Mouse (Mus musculus) urinary bladder, postnatal 4 days (tissue): ENCODE measurements around the gene Gnaq.

ENCODE experiments used
- DNase-seq, 2 experiments: peaks; one replicate each; pipeline ENCODE4 v3.0.0; 2021 to 2022; ENCODE audit warnings: low spot score in 2 of 2

The Gnaq gene

DNA sequence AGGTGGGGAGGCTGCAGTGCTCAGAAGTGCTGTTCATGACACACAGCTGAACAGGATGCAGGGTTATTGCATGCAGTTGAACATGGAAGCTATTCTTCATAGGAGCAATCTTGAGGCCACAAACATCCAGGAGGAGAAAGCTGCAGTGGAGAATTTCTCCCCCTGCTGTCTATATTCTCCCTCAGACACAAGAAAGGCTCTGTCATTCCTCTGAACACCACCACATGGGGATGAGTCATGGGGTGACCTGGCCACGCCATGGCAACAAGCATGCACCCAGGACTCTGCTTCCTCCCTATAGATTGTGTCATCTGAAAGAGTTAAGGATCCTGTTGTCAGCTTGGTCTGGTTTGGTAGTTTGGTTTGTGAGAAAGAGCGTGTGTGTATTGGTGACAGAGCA is 239.0 kb downstream of the Gnaq start:
- DNase-seq = no peak

DNA sequence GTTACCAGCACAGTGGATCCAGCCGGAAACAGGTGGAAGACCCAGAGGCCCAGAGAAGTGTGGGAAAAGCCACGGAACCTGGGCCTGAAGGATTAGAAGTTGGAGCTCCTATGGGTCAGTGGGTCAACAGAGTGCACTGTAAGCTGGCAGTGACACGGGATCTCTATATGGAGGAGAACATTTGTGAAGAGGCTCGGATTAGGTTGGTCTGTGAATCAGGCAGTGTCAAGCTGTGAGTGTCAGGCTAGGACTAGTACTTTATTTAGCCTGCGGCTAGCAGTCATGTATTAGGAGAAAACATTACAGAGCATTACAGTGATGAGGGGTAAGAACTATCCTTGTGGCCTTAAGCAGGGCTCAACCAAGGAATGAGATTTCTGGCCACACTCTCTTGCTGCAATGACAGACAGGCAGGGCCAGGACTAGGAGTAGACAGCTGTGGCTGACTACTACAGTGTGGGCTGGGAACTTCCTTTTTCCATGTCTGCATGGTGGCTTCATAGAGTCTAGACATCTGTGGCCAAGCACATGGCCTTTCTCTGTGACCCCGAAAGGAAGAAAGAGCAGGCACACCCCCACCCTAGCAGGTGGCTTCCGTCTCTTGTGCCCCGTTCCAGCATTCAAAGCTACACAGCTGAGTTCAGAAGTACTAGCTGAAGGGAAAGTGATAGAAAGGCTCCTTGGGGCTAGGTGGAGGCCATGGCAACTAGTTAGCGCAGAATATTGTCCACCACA is 240.3 kb downstream of the Gnaq start:
- no peak for DNase-seq

DNA sequence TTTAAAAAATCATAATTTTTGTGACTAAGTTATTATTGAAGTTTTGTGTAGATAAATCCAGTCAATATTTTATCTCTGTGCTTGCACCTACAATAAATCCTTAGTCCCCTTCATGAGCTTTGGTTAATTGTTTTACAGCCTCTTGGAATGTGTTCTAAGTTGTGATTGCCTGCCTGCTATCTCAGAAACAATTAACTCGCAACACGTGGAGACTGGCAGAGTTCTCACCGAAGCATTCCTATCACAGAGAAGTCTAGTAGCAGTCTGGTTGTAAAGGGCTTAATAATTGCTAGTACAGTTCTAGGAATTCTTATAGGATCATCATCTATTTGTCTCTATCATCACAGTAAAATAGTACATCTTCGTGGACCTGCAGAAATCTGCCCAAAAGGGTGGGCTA is 243.2 kb downstream of the Gnaq start:
- DNase-seq = no peak

DNA sequence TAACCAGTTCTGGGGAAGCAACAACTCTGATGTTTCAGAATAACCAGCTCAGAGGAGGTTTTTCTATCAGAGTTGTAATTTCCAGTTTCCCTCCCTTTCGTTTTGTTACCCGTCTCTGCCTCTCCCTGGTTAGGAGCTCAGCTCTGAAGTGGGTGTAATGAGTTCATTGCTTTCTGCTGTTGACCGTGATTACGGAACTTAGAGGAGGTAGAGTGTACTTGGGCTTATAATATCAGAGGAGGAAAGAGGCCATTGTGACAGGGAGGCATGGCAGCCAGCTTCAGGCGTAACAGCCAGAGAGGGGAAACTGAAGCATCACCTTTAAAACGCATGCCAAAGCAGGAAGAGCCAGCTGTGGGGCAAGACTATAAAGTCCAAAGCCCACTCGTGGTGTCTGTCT is 245.9 kb downstream of the Gnaq start:
- no peak for DNase-seq

DNA sequence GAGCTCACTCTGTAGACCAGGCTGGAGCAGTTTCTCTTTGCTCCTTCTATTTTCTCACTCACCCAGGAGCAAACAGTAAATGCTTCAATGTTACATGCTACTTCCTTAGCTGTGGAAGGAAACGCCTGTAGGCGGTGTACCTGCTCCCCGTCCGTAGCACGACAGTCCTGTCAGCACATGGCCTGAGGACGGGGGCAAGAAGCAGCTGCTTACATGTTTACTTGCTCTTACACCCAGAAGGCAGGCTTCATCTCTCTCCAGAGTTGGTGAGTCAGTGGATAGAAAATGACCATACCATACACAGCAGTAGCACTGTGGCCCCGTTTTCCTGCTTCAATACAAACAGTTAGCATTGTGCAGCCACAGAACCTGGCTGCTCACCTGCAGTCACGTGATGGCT is 247.1 kb downstream of the Gnaq start:
- DNase-seq = no peak

DNA sequence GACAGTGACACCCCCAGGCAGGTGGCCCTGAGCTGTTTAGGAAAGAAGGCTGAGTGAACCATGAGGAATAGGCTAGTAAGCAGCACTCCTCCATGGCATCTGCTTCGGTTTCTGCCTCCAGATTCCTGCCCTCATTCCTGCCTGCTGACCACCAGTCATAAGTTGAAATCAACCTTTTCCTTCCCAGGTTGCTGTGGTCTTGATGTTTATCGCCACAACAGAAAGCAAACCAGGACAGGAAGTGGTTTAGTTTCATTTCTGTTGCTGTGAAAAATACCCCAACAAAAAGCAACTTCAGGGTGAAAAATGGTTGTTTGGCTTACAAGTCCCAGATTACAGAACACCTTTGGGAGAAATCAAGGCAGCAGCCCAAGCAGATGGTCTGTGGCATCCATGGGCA is 249.8 kb downstream of the Gnaq start:
- no peak for DNase-seq

DNA sequence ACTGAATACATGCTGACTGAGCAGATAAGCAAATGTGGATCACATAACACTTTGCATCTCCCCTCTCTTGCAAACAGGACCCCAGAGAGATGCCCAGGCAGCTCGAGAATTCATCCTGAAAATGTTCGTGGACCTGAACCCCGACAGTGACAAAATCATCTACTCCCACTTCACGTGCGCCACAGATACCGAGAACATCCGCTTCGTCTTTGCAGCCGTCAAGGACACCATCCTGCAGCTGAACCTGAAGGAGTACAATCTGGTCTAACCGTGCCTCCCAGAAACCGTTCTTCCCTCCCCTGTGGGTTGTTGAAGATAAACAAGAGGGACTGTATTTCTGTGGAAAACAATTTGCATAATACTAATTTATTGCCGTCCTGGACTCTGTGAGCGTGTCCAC is 250.5 kb downstream of the Gnaq start:
- no peak for DNase-seq

DNA sequence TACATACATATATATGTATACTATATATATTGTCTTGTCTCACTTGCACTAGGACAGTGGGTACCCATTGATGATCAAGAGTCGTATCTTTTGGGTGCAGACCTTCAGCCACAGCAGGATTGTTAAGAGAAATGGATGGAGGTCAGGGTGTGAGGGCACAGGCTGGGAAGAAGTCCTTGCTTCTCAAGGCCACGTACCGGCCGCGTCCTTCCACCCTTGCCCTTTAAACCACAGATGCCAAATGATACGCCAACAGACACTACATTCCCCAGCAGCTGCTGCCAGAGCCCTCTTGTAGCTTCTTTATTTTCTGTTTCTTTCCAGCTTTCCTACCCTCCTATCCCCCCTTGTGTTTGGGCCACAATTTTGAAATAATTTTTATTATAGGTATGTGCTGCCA is 251.5 kb downstream of the Gnaq start:
- DNase-seq = no peak

DNA sequence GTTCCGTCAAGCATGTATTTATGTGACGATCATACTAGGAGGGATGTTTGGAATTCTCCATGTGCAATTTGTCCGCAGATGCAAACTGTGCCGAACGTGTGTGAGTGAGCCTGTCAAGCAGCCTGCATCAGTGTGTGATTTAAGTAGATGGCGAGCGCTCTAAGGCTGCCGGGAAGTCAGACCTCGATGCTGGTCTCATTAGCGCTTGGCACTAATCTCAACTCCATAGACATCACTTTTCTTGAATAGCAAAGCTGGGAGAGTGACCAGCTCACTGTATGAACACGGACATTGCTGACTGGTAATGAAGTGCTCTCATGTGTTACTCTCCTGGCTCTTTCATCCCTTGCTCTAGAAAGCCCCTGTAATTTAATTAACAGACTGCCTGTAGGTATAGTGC is 252.3 kb downstream of the Gnaq start:
- DNase-seq = no peak

DNA sequence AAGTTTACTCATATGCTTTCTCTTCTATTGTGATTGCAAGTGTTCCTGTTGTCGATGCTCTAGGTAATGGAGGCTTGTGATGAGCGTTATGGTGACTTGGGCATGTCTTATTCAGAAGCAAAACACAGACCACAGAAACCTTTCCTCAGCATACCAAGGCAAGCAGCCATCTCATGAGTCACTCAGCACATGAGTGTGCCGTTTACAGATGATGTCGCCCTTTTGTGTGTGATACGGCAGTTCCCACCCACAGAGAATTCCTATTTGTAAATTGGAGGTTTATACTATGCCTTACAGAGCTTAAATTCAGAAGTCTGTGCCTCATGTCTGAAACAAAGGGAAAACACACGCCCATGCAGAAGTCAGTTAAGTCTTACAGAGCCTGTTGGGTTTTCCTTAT is 253.9 kb downstream of the Gnaq start:
- no peak for DNase-seq

DNA sequence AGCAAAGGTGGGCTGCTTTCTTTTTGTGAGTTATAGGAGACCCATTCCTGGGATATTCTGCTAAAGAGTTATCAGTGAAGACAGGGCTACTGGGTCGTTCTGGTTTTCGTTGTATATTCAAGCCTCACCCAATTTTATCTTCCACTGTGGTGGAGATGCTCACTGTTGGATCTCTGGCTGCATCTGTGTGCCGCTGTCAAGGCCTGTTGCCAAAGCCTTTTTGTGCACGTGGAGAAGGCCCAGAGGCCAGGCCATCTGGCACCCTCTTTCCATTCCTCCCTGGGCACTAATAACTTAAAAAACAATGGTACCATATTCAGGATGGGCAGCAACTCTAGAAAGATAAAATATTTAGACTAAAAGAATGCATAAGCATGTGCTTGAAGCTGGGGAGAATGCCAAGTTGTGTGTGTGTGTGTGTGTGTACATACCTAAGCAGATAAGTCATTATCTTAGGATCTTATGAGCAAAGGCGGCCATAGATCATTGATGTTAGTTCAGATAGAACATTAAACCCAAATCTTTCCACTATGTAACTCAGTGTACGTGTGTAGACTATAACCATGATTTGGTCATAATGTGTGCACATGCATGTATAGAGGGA is 257.7 kb downstream of the Gnaq start:
- DNase-seq = no peak

DNA sequence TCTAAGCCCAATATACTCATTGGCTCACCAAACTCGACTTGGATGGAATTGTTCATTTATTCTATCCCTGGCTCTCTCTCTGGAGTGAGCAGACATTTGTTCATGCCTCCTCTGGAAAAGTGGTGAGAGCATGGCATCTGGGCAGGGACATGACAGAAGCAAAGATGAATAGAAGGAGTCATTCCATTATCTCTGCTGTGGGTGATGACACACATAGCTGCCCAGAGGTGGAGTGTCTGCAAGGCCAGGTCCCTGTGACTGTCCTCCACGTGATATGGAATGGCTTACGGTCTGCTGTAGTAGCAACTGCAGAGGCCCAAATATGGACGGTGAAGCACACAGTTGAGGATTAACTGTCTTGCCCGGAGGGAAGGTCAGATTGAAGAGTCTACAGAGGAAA is 261.8 kb downstream of the Gnaq start:
- no peak for DNase-seq

DNA sequence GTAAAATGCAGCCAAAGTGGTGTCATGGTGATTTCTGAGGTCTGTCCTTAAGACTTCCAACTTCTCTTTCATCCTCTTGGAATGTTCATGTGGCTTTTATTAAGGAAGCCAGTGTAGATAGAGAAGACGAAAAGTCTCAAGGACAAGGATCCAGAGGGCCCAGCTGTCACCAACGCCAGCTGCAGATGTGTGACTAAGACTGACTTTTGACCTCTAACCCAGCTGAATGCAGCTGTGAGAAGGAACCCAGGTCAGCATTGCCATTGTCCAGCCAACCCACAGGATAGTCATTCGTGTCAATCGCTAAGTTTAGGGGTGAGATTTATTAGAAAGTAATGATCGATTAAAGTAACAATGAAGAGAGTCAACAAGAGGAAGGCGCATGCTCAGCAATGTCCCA is 270.5 kb downstream of the Gnaq start:
- no peak for DNase-seq

DNA sequence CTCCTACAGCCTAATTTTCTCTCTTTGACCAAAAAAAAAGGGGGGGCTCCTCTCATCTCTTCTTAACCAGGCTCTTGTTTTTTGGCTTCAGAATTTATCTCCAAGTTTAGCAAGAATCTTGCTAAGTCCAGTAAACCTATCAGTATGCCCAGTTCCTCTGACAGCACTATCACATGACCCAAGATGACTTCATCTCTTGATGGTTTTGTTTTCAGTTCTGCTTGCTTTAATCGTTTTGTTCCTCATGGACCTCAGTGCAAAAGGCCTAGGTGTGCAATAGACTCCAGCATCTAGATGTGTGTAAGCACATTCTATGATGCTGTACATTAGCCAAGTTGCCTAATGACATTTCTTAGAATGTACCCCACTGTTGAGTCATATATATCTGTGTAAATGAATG is 275.1 kb downstream of the Gnaq start:
- DNase-seq = no peak

DNA sequence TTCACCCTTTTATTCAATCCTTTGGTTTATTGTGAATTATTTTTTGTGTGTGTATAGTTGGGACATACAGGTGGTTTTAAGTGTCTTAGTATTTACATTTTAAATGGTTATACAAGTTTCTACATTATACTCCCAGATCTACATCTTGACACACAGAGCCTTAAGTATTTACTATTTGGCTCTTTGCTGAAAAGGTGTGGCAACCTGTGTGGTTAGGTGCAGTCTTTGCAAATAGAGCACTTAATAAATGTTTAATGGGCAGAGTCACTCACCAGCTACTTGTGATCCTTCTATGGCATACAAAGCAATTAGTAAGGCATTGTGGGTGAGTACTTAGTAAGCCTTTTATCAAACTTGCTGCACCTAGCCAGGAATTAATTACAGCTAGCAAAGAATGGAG is 278.7 kb downstream of the Gnaq start:
- DNase-seq = no peak

DNA sequence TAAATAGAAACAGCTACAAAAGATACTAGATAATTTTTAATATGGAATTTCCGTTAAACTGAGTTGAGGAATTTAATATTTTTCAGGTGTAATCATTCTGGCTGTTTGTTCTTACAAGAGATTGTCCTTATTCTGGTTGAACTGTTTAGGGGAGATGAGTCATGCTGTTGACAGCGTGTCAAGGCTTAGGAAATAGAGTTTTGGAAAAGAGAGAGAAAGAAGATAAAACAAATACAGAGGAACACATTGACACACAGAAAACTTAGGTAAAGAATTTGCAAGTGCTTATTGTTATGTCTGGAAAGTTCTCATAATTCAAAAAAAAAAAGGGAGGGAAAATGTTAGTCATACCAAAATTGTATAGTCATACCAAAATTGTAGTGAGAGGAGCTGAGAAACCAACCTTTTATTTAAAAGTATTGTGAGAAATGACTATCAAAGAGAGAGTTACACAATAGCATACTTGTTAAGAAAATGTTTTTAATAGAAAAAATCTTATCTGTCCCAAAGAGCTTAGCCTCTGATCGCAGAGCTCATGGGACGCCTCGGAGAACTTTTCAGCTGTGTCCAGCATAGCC is 285.5 kb downstream of the Gnaq start:
- DNase-seq = no peak

DNA sequence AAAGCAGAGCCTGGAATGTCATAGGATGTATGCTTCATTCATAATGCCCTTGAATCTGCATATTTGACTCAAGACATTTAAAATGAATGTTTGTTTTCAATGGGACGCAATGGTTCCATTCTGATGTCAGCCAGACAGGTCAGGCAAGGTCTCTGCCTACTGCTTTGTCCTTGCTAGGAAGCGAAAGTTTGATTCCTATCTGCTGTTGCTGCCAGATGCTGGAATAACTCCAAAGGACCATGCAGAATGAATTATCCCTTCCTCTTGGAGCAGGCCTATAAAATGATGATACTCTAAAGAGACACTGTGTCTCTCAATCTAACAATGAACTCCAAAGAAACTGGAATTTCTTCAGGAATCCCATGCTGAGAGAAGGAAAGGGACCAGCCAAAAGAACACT is 293.0 kb downstream of the Gnaq start:
- no peak for DNase-seq

DNA sequence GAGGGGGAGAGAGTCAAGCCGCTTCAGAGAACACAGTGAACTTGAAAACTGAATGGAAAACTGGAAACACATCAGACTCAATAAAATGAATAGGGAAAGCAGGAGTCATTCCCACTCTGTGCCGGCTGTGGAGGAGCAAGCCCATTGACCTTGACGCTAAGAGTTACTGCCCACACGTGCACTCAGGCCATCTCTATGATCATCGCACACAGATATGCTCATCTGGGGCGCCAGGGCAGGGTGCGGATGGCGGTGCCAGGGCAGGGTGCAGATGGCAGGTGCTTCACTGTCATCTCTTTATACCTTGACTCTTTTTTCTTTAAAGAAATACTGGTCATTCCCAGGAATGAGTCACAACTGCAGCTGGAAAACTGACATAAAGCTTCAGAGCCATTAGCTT is 298.7 kb downstream of the Gnaq start:
- no peak for DNase-seq

DNA sequence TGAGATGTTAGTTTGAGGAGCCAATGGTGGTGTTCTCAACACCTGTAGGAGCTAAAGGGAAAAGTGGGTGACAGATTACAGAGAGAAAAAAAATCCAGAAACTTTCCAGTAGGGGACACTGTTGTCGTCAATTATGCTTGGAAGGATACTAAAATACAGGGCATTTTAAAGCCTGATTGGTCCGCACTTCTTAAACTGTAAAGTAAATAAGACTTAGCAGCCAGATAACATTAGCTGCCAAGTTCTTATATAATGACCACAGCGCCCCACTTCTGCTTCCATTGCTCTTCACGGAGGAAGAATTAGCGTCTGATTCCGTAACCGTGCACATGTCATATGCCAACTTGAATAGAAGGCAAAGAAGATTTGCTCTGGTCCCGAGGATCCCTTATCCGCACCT is 302.2 kb downstream of the Gnaq start:
- no peak for DNase-seq

DNA sequence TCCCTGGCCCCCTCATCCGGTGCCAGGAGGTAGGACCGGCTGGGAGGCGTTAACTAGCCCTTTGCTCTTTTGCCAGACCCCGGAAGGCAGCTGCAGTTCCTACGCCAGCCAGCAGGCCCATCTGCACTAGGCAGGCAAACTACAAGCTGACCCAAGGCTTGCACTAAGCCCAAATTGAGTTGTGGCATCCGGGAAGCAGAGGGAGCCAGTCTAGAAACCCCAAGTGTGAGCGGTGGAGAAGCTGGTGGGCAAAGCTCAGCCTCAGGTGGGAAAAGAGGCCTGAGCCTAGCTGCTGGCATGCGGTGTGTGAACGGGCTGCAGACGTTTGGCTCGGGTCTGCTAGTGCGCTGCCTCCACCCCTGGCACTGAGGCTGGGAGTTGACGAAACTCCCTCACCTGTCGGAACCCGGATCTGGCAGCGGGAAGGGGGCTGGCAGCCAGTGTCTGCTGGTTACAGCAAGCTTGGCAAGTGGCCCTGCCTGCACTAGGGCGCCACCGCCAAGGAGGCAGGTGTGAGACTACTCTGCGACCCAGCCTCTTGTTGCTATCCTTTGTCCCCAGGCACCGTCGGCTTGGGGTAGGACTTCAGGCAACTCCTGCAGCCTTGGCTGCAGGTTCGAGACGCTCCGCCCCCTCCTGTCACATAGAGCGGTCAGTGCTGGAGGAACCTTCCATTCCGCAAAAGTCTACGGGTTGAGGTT is 303.1 kb downstream of the Gnaq start, which contains the start of gene Gna14:
TSS of gene Gna14 (plus strand) at position 232 of the 701 bp plus-strand sequence.
- DNase-seq = peak; percentile 72 to 77

DNA sequence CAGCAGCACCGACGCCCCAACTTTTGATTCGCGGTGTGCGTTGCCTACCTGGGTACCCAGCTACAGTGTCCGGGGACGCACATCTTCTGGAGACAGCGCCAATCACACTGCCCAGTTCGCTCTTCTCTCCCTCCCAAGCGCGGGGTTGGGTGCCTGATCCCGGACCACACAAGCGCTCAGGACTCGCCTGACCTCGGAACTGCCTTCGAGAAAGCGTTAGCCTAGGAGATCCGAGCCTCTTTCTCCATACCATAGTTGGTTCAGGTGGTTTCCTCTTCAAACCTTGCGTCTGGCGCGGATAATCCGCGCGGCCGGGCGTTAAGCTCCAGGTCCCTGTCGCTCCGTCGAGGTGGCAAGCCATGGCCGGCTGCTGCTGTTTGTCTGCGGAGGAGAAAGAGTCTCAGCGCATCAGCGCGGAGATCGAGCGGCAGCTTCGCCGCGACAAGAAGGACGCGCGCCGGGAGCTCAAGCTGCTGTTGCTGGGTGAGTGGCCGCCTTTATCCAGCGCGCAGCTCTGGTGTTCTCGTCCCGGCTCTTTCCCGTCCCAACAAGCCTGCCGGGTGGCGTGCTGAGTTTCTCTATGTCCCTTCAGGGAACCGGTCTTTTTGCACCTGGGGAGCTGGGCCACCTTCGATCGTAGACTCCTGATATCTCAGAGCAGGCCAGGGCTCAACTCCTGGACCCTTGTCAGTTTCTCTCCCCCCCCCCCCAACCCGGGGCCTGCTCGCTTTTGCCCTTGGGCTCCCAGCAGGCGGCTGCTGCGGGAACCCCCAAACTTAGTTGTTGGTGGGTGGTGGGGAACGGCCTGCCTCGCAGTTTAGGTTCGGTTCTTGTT is 303.9 kb downstream of the Gnaq start:
- DNase-seq = peak in 1 of 2 experiments; percentile 60
